Mouse (Mus musculus): ENCODE measurements at regions not wholly inside any gene's neighbourhood (a gene's known extent, or its start where the extent isn't known, plus 50 kb on each side); places are given as distances from the start of the nearest gene placed in this dataset.

DNA sequence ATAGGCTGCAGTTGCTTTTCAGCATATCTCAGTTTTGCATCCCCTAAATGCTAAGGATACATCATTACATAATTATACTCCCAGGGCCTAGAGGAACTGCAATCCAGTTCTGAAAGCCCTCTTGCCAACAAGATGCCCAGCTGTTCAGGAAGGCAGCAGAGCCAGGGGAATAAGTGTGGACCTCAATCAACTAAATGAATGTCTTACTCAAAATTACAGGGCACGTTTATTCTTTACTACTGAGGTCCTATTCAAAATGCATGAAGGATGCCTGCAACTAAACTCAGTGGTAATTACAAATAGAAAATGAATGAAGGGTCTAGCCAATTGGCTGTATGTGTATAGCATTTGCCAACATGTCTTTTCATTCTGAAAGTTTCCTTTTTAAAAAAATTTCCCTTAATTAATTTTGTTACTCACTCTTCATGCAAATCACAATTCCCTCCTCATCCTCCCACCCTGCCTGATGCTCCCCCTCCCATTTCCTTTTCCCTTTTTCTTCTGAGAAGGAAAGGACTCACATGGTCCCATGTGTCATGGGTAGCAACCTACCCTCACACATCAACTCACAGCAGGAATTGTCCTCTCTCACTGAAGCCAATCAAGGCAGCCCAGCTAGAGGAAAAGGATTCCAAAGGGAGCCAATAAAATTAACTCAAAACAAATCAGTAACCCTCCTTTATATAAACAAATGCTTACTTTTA, 86.9 kb upstream of the Ins1 start:
- no peak for DNase-seq

DNA sequence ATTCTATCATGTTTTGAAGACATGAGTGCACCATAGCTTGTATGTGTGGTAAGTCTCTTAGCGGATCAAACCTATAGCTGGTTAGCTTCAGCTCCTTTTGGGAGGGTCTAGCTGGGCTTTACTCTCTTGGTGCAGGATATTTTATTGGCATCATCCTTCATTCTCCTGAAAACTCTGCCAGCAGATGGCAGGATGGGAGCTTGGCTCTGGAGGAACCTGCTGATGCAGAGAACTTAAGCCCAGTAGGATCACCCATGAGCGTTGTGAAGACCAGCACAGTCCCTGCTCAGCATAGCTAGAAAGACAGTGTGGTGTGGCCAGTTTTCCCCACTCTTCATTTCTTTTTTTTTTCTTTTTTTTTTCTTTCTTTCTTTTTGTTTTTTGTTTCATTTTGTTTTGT, 70.3 kb upstream of the Ins1 start:
- DNase-seq = peak in 1 of 2 experiments; percentile 14

DNA sequence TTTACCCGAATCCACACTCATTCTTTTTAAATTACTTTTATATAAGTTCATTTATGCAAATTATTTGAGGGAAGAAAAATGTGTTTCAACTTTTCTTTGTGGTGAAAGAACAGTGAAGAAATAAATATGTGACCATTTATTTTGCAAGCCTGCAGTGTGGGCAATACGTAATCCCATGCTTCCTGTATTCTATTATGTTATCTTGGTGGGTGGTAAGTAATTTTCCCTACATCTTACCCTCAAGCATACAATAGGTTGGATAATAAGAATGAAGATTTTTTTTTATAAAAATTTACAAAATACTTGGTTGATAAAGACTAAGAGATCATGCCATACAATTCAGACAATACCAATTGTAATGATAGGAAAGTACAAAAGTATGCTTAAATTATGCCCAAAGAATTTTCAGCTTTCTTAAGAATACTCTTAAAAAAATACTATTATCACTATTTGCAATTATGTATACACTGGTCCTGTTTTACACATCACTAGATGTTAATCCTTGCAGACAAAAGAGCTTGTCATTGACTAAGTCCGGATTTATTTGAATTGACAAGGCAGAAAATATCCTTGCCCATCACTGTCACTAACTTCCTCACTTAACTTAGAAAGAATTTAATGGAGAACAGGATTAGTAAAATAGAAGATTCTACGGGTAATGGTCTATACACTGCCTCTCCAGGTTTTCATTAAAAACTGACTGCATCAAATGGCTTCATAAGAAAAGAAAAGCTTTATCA, 64.4 kb upstream of the Ins1 start:
- no peak for DNase-seq

DNA sequence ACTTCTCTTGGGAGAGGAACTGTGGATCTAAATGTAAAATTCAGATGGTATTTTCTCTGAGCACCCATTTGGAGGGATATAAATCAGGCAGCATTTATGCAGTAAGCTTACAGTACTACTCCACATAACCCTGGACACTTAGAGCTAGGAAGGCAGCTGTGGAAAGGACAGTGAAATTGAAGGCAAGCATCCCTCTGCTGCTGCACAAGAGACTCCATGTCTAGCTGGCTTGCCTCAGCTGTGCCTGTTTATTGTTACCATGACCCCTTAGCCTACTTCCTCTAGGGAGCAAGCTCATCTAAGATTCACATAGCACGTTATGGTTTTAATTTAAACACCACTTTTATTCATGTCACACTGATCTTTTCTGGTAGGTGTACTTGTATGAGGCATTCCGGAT, 56.4 kb upstream of the Ins1 start:
- no peak for DNase-seq

Measured in kidney, postnatal 36 days (tissue).